Mouse (Mus musculus): ENCODE results near the gene Scfd2.

- TF ChIP-seq POLR2A (IDR thresholded peaks at IDR 0.05; ENCODE audit: borderline replicate concordance, extremely low read depth, low read depth, low read length) (no peak), CTCF (IDR thresholded peaks at IDR 0.05; ENCODE audit: insufficient read depth, low read length) (no peak)
These were observed 341.9 kb downstream of the Scfd2 start for GRCm38 (mm10) chr5:74189484-74190160.
